Mouse (Mus musculus): ENCODE measurements around the gene Zfp398.

Gene Zfp398

DNA sequence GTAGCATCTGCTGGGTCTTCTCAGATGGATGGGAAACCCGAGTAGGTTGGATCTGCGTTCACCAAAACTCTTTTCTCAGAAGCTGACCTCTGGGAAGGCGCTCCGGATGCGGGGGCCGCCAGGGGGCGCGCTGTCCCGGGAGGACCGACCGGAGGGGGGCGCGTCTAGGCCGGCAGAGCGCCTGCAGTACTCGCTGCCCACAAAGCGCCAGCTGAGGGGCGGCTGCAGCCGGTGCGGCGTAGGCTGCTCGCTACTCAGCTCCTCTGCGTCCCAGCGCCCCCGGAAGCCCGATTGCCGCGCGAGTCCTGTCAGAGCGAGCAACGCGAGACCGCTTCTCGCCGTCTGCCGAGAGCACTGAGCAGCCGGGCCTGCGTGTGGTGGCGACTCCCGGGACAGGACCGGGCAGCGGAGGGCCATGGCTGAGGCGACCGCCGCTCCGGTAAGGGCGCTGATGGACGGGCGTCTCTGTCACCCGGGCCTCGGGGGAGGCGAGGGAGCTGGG, at the start of gene Zfp398:
TSS of gene Zfp398 (plus strand) at position 180 of the 502 bp plus-strand sequence.
- peak; percentile 88 to 94 for DNase-seq (ENCODE audit: low read depth in 1 of 2, low spot score in 2 of 2)

DNA sequence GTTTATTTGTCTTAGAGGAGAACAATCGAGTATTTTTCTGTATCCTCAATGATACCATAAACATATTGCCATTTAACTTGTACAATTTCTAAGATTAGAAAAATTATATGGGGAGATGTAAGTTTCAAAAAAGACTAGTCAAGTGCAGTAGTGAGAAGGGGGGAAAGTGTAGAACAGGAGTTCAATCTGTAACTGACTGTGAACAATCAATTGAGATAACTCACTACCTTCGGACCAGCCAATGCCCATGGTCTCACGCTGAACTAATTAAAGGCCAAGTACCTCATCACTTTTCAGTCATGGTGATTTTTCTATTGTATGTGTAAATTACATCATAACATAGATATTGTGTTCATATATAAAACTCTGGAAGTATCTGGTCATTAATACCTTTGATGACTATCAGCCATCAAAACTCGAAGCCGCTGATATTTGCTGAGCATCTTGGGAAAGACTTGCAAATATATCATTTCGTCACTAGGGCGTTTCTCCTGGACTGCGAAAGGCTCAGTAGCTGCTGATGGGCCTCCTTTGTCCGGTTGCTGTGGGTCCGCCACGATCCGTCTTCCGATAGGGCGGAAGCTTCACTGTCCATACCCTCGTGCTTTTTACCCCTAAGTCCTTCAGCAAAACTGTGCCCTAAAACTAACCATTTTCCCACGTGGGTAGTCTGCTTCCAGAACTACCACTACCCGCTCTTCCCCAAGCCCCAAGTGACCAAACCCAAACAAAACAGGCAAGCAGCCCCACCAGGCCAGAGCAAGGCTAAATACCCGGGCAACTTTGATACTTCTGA, 47.3 kb upstream of the Zfp398 start:
- DNase-seq (ENCODE audit: low read depth in 1 of 2, low spot score in 2 of 2), result peak; percentile 64 to 72

DNA sequence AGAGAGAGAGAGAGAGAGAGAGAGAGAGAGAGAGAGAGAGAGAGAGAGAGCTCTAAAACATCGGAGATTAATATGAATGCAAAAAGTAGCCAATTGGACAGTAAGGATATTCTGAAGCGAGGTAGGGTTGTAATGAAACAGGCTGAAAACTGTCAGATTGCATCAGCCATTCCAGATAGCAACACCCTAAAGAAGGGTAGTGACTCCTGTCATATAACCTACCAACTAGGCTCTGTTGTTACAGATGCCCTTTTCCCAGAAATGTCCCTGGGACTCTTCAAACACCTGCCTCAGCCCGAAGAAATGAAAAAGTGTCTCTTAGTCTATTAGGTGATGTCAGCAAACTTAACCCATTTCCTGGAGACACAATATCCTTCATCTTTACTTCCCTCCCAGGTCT, 46.6 kb upstream of the Zfp398 start:
- no peak for DNase-seq (ENCODE audit: low read depth in 1 of 2, low spot score in 2 of 2)

DNA sequence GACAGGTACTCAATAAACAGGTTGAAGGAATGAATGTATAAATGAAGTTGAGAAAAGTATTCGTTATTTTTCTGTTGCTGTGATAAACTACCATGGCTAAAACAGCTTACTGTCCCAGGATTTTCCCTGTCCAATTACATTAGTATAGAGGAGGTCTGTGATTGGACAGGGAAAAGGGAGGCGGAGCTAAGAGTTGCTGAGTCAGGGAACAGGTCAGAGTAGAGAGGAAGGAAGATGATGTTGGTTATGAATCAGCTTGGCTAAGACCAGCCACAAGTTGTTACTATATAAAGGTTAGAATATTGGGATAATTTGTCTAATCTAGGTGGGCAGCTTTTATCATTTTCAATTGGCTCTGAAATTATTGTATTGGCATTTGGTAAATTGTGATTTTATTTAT, 44.7 kb upstream of the Zfp398 start:
- no peak for DNase-seq (ENCODE audit: low read depth in 1 of 2, low spot score in 2 of 2)

DNA sequence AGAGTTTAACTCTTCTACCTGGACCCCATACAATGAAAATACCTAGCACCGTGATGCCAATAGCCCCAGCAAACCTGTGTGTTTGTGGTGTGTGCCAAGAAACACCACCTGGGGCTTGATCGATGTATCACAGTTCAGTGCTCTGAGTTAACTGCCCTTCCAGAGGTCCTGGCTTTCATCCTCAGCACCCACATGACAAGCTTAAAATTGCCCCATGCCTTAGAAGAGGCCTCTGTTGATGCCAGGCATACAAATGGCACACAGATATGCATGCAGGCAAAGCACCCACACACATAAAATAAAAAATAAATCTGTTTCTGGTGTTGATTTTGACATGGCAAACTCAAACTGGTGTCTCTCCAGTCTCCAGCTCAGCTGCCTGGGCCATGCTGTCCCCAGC, 42.9 kb upstream of the Zfp398 start:
- no peak for DNase-seq (ENCODE audit: low read depth in 1 of 2, low spot score in 2 of 2)

DNA sequence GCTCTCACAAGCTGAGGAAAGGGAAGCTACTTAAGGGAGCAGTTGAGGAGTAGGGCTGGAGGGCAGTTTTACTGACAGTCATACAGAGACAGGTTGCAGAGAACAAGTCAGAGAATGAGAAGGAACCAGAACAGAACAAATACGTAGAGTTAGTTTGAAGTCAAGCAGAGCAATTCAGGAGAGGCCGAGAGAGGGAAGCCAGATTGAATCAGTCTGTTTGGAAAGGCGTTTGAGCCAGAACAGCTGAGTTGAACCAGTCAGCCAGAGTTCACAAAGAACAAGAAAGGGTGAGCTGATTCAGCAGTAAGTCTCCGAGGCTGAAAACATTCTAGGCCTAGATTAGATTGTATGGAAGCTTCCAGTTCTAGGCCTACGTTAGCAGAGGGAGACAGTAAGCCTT, 42.2 kb upstream of the Zfp398 start:
- no peak for DNase-seq (ENCODE audit: low read depth in 1 of 2, low spot score in 2 of 2)

DNA sequence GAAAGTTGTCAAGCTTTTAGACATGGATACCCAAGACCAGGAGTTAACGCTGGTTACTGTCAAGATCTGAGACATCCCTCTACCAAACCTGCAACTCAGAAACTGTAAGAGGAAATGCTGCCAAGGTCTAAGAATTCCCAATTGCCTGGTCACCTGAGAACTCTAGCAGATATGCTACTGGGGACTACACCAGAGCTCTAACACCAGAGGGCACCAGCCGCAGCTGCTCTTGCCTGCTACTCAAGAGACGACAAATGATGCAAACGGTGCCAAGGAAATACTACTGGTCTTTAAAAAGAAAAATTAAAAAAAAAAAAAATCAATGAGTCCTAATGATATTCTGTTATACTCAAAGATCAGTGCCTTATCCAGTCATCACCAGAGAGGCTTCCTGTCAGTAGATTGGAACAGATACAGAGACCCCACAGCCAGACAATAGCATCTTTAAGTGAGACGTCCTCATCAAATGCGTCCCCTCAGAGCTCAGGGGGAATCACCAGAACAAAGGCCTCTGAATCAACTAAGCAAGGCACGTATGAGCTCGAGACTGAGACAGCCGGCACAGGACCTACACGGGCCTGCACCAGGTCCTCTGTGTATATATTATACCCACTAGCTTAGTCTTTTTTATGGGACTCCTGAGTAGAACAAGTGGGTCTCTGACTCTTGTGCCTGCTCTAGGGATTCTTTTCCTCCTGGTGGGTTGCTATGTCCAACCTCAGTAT, 41.2 kb upstream of the Zfp398 start:
- no peak for DNase-seq (ENCODE audit: low read depth in 1 of 2, low spot score in 2 of 2)

DNA sequence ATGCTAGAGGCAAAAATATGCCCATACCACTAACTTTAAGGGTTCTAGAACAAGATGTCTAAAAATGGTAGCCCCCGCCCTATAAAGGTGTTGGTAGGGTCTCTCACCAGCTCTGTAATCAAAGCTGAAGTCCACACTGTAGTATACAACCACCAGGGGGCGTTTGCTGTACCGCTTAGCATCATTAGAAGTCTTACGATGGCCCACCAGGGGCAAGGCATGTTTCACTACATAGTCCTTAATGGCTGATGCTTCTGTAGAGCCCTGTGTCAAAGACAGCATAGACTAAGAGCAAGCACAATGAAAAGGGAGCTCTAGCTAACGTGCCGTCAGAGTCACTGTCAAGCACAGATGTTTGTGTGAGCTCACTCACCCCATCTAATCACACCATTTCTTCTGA, 36.4 kb upstream of the Zfp398 start:
- DNase-seq (ENCODE audit: low read depth in 1 of 2, low spot score in 2 of 2), result no peak

DNA sequence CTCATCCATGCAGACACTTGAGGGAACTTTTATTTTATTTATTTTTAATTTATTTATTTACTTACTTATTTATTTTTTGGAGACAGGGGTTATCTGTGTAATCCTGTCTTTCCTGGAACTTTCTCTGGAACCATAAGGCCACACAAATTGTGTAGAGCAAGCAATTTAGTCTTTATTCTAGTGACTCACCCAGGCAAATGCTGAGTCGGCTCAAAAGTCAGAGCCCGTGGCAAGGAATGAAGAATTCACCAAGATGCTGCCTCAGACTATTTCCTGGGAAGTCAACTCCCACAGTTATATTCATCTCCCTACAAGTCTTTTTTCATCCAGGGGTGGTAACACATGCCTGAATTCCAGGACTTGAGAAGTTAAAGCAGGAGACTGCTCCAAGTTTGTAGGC, 29.9 kb upstream of the Zfp398 start:
- no peak for DNase-seq (ENCODE audit: low read depth in 1 of 2, low spot score in 2 of 2)

DNA sequence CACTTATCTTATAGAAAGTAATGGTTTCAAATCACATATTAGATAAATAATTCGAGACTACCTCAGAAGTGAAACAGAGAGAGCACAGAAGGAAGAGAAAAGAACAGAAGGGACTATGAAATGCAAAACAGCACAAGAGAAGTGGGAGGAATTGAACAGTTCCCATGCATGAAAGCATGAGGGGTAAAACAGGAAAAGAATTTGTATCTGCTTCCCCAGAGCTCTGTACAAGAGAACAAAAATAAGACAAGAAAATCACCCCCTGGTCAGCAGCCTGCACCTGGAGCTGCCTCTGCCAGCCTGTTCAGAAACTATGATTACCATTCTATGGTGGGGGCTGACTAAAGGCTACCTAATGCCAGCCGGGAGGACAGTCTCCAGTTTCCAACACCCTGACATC, 28.0 kb upstream of the Zfp398 start:
- no peak for DNase-seq (ENCODE audit: low read depth in 1 of 2, low spot score in 2 of 2)

DNA sequence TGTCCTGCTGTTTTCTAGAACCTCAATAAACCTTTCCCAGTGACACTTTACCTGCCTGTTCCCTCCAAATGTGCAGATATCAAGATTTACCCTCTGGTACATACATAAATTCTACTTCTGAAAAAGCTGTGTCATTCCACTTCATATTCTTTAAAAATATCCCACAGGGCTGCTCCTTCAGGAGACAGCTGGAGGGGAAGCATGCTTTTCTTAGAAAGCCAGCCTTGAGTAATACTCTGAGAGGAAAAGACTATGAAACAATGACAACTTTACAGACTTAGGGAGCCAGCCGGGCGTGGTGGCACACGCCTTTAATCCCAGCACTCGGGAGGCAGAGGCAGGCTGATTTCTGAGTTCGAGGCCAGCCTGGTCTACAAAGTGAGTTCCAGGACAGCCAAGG, 26.9 kb upstream of the Zfp398 start:
- DNase-seq (ENCODE audit: low read depth in 1 of 2, low spot score in 2 of 2), result no peak

DNA sequence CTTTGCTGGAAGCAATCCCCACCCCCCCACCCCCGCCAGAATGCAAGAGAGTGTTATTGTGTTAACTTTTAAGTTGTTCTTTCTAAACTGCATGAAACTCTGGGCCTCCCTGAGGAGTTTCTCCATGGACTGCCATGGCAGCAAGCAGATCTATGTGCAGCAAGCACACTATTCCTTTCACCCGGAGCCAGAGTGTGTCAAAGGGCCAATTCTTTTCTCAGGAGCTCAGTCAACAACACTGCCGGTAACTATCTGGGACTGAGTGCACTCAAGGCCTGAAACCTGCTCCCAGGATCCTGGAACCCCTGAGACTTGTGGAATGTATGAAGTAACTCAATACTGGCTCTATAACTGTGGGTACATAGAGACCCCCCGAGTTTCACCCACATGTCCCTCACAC, 26.4 kb upstream of the Zfp398 start:
- DNase-seq (ENCODE audit: low read depth in 1 of 2, low spot score in 2 of 2), result no peak

DNA sequence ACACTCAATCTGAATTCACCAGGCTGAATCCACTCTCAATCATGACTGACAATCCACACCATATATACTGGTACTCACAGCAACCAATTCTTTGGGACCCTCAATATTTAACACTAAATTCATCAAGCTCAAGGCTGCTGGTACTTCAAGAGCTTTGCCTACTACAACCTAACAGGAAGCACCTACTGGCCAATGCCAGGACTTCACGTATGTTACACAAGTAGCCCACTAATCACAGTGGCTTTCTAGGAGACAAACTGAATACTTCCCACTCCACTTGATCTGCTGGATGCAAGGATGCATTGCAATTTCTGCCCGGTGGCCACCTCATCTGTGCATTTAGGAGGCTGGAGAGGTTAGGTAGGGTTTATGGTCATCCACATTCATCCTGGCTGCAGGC, 25.3 kb upstream of the Zfp398 start:
- no peak for DNase-seq (ENCODE audit: low read depth in 1 of 2, low spot score in 2 of 2)

DNA sequence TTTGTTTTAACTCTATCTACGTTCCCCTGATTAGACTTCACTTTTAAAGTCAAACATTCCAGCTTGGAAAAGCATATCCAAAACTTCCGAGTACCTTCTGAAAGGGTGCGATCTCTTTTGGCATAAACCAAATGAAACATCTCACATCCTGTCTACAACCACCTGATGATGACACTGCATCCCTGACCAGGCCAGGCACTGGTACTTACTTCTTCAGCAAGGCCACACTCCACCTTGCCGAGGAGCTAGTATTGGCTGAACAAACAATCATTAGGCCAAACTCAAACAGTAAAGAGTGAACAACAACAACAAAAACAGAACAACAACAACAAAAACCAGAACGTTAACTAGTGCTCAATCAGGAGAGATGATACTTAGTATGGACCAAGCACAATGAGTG, 24.1 kb upstream of the Zfp398 start:
- DNase-seq (ENCODE audit: low read depth in 1 of 2, low spot score in 2 of 2), result no peak

DNA sequence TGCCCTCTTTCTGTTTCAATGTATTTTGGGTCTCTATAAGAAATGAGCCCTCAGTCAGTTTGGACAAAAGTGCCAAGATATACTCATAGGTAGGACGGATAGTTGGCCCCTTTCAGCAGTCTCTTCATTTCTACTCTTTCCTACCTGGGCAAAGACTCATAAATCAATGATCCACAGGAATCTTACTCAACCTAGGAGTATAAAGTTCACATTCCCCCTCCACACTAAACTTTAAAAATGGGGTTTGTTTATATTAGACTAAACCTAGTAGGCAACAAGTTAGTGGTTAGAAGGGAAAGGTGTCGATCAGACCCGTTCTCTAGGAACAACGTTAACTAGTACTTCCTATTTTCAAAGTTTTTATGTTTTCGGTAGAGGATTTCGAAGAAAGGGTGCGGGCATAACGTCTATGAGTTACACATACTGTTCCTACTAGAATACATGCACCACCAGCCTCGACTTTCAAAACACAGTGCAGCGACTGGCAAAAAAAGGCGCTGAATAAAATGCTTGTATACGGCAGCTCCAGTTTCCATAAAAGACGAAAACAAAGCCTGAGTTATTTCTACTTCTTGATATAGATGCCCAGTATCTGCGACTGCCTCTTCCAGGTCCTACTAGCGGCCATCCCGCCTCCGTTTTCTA, 23.1 kb upstream of the Zfp398 start:
- no peak for DNase-seq (ENCODE audit: low read depth in 1 of 2, low spot score in 2 of 2)

DNA sequence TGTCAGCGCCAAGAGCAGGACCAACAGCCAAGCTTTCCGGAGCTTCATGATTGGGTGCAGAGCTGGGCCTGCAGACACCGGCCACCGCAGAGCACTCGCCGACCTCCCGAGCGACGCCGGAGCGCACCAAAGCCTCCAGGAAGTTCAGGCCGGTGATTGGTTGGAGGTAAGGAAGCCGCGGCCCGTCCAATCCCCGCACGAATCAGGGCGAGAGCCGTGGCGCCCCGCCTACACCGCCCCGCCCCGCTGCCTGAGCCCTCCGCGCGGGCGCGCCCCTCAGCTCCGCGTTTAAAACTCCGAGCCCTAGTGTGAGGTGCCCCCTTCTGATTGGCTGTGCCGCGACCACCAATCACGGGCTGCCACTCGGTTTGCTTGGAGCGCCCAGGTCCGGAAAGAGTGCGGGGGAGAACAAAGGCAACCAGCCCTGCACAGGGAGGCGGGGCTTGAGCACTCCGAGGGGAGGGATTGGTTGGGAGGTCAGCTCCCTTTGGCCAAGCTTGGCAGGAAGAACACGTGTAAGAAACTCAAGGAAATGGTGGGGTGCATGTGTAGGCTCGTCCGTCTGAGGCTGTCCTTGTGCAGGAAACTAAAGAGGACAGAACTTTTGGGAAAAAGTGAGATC, 22.1 kb upstream of the Zfp398 start, which contains the start of gene Pdia4:
TSS of gene Pdia4 (minus strand) at position 174 of the 622 bp plus-strand sequence.
- peak; percentile 93 to 95 for DNase-seq (ENCODE audit: low read depth in 1 of 2, low spot score in 2 of 2)

DNA sequence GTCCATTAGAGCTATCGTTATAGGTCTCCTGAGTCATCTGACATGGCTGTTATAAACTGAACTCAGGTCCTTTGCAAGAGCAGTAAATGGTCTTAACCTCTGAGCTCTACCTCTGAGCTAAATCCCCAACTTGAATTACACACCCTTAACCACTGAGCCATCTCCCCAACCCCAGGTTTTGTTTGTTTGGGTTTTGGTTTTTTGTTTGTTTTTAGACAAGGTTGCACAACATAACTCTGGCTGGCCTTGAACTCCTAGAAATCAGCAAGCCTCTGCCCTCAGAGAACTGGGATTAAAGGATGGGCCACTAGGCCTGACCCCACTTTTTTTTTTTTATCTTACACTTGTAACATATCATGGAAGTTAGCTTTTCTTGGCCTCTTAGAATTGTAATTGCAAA, 19.3 kb upstream of the Zfp398 start:
- DNase-seq (ENCODE audit: low read depth in 1 of 2, low spot score in 2 of 2), result no peak

DNA sequence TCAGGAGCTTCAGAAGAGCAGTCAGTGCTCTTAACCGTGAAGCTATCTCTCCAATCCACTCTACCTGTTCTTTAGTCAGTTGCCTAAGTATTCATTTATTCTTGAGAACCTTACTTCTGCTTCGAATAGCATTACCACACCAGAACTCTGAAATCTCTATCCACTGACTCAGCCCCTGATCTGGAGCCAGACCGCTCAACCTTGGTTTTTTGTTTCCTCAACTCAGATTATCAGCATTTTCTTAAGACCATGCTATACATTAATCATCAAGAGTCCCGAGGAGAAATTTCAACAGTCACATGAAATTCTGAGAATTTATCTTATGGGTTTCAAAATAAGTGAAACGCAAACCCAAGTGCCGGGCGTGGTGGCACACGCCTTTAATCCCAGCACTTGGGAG, 16.7 kb upstream of the Zfp398 start:
- no peak for DNase-seq (ENCODE audit: low read depth in 1 of 2, low spot score in 2 of 2)

DNA sequence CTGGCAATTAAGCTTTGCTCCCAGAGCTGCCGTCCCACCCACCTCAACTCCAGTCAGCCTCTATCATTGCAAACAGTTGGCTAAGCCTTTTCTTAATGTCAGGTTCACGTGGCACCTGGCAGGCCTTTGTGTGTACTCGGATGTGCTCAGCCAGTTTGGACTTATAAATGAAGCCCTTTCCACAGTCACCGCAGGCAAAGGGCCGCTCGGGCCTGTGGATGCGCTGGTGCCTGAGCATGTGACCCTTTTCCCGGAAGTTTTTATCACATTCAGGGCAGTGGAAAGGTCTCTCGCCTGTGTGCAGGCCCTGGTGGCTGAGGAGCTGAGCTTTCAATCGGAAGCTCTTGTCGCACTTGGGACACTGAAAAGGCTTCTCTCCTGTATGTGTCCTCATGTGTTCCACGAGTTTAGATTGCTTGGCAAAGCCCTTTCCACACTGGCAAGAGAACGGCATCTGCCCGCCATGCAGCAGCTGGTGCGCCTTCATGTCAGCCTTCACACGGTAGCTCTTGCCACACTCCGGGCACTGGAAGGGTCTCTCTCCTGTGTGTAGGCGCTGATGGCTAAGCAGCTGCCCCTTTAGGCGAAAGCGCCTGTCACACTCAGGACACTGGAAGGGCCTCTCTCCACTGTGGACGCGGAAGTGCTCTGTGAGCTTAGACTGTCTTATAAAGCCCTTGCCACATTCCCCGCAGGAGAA, 15.7 kb upstream of the Zfp398 start:
- DNase-seq (ENCODE audit: low read depth in 1 of 2, low spot score in 2 of 2), result no peak

DNA sequence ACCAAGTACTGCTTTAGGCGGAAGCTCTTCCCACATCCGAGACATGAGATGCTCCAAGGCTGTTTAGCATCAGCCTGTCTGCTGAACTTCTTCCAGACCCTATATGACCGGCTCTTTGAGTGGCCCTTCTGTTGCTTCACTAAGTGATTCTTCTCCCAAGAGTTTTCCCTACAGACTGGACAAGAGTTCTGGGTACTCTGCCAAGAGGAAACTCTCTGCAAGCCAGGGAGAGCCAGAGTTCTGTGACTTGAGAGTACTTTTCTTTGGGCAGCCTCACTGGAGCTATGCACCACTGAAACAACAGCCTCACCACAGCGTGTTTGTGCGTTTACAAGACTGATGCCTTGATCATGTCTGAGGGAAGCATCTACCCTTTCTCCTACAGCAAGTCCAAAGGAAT, 14.2 kb upstream of the Zfp398 start:
- no peak for DNase-seq (ENCODE audit: low read depth in 1 of 2, low spot score in 2 of 2)

DNA sequence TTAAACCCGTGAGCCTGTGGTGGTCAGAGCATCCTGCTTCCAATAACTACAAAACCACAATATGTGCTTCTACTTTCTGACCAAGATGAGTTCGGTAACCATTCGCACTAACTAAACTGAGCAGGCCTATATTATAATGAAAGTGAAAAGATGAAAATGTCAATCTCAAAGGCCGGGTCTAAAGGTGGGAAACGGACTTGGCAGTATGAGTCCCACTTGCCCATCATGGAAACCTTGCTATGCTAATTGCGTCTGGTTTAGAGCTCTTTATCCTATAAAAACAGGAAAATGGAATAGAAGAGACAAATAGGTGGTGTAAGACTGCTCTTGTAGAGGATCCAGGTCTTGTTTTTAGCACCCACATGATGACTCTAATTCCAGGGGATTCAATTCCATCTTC, 13.7 kb upstream of the Zfp398 start:
- DNase-seq (ENCODE audit: low read depth in 1 of 2, low spot score in 2 of 2), result no peak
